Mouse (Mus musculus) layer of hippocampus, adult 2 months (tissue): ENCODE results near the gene Sdhc. TPM values are rescaled to one million over a fixed set of nuclear protein-coding genes. Genes with fewer than 3 reads are reported as not detected.
A peak's percentile ranks its signal among the peaks of the same experiment; 100 is the strongest.

Experiments
- DNase-seq, 2 experiments: peaks; one replicate each; pipeline ENCODE4 v3.0.0; 2022; ENCODE audit warnings: low spot score in 2 of 2
- H3K27ac ChIP-seq: fragments of 200-600 bp; 2 replicates; pipeline ENCODE4 v1.8.1; 2022
- H3K4me3 ChIP-seq: fragments of 200-600 bp; 2 replicates; pipeline ENCODE4 v1.8.1; 2022; ENCODE audit warnings: mild to moderate bottlenecking
- CTCF ChIP-seq: fragments of 200-600 bp; conservative IDR thresholded peaks from 2 replicates; pipeline ENCODE4 v1.8.1; 2022; ENCODE audit warnings: antibody characterized with exemption, mild to moderate bottlenecking, moderate library complexity
- total RNA-seq, 2 experiments: library from RNA; stranded (reverse); gene quantifications; 2 replicates each; pipeline ENCODE4 v1.2.3; 2021

The Sdhc gene
- total RNA-seq, 2 experiments from 2014 or later: 185 to 201 TPM

- no peak for DNase-seq
- TF ChIP-seq CTCF: no peak
- Histone ChIP-seq H3K4me3 (no peak overlapping the region), H3K27ac (no peak overlapping the region)
These were observed 37.7 kb upstream of the Sdhc start for GRCm38 (mm10) chr1:171187851-171188700.

DNA sequence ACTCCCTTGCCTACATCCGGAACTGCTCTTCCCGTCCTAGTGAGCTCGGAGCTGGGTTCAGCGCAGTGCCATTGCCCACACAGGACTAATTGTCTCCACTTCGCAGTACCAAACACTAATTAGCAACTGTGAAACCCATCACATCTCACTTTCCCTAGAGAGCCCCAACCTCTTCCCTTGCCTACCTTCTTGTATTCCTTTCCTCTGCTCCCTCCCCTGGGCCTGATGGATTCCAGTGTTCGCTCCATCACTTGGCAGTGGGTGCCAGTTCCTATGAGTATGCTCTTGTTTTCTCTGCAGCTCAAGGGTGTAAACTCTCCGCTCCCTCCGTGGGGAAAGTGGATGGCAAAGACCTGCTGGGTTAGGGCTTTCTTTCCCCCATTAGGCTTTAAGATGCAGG lies 35.3 kb upstream of the Sdhc start:
- Histone ChIP-seq H3K4me3 (no peak overlapping the region), H3K27ac (no peak overlapping the region)
- TF ChIP-seq CTCF: no peak
- DNase-seq: no peak

GRCm38 (mm10) chr1:171184314-171184713 lies 33.9 kb upstream of the Sdhc start:
- Histone ChIP-seq H3K4me3 (no peak overlapping the region), H3K27ac (peak overlapping the region; percentile 57; the same call in 1 of the 2 replicates)
- no peak for DNase-seq
- TF ChIP-seq CTCF: peak; percentile 56

DNA sequence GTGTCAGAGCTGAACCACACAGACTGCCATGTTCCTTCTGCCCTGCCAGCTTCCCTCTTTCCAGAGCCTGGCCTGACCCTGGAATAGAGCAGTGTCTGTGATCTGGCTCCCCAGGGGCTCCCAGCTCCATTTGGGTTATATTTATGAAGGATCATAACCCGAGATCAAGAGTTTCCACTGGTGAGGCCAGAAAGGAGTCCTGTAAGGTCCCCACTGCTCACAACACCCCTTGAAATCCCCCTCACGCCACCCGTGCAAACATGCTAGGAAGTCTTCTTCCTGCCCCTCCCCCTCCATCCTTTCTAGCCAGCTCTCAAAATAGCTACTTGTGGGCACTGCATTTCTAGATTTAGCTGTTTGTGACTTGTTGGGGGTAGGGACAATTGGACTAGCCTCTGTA lies 33.2 kb upstream of the Sdhc start:
- no peak for TF ChIP-seq CTCF
- H3K4me3 ChIP-seq: no peak overlapping the region
- DNase-seq: no peak
- no peak overlapping the region; the same call in 1 of the 2 replicates for H3K27ac ChIP-seq

- no peak for DNase-seq
- Histone ChIP-seq H3K4me3 (no peak overlapping the region), H3K27ac (no peak overlapping the region)
- TF ChIP-seq CTCF: no peak
These were observed 32.6 kb upstream of the Sdhc start for GRCm38 (mm10) chr1:171183025-171183424.

- H3K27ac ChIP-seq: no peak overlapping the region
- no peak for DNase-seq
- H3K4me3 ChIP-seq: no peak overlapping the region
- TF ChIP-seq CTCF: no peak
These were observed 29.2 kb upstream of the Sdhc start for GRCm38 (mm10) chr1:171179487-171180171.

DNA sequence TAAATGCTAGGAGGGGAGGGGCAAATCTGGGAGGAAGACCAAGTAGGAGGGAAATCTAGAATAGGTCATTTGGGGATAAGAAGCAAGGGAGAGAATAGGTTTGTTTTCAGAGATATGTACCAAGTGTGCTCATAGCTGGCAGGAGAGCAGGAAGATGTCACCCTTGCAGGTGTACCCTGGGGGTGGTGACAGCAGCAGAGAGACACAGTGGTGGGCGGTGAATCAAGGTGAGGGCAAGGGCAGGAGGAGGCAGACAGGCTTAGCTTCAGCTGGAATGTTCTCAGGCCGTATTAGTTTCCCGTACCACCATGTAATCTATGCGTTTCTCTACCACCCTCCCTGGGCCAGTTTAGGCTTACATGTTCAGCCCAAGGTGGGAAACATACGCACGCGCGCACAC lies 22.4 kb upstream of the Sdhc start:
- TF ChIP-seq CTCF: no peak
- no peak for DNase-seq
- H3K27ac ChIP-seq: no peak overlapping the region
- H3K4me3 ChIP-seq: no peak overlapping the region

GRCm38 (mm10) chr1:171171138-171171537 lies 20.7 kb upstream of the Sdhc start:
- no peak overlapping the region for H3K4me3 ChIP-seq
- TF ChIP-seq CTCF: no peak
- no peak for DNase-seq
- H3K27ac ChIP-seq: peak overlapping the region; percentile 56; the same call in 1 of the 2 replicates

GRCm38 (mm10) chr1:171169913-171170312 lies 19.5 kb upstream of the Sdhc start:
- Histone ChIP-seq H3K4me3 (no peak overlapping the region), H3K27ac (peak overlapping the region; percentile 57; the same call in 1 of the 2 replicates)
- TF ChIP-seq CTCF: no peak
- DNase-seq: no peak

DNA sequence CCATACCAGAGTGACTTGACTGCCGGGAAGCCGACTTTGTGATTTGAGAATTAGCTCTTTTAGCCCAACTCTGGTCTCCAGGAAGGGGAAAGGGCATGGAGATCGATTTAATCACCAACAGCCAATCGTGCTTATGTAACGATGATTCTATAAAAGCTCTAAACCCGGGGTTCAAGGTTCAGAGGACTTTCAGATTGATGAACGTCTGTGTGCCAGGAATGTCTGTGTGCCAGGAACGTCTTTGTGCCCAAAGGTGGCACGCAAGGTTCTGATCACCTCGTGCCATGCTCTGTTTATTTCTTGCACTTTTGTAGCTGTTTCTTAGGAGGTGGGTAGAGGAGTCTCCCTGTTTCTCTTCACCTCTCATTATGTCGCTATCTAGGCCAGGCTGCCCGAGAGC lies 18.5 kb upstream of the Sdhc start:
- Histone ChIP-seq H3K27ac (no peak overlapping the region), H3K4me3 (no peak overlapping the region)
- no peak for DNase-seq
- TF ChIP-seq CTCF: no peak

DNA sequence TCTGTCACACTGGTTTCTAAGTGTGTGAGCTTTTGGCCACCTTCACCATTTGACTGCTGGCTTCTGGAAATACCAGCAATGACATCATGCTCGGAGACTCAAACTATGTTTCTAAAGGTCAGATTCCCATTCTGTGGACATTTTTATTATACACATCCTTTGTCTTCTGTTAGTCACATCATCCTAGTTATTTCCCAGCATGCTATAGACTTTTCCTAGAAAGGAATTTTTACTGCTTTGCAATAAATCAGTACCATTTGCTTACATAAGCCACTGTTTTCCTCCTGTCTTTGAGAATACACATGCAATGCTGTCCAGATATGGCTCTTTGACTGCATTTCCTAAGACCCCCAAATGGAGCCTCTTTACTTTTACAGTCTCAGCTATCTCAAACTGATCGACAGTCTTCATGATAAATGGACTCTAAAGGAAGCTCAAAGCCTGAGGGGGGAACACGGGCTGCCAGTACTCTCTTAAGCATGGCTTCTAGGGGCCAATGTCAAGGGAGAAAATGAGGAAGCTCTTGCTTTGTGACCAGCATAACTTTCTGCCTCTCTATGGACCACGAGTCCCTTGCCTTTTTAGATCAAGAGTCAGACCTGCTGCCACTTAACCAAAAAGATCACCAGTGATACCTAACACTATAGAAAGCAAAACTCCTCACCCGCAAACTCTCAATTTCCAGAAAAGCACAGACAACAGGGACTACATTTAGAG lies 15.4 kb upstream of the Sdhc start:
- Histone ChIP-seq H3K4me3 (no peak overlapping the region), H3K27ac (no peak overlapping the region)
- DNase-seq: no peak
- TF ChIP-seq CTCF: no peak

GRCm38 (mm10) chr1:171164258-171164657 lies 13.9 kb upstream of the Sdhc start:
- no peak for DNase-seq
- Histone ChIP-seq H3K4me3 (no peak overlapping the region), H3K27ac (no peak overlapping the region)
- peak; percentile 80 for TF ChIP-seq CTCF

DNA sequence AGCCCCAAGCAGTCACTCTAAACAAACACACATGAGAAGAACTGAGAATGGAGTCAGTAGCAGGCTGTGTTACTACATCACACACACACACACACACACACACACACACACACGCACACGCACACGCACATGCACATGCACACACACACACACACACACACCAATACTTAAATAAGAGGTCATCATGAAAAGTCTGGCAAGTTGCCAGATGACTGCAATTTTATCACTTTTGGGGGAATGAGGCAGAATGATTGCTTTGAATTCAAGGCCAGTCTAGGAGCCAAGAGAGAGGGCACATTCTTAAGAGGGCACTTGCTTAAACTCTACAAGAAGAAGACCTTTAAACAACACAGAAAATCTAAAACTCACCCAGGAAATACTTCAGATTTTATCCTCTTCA lies 12.1 kb upstream of the Sdhc start:
- H3K4me3 ChIP-seq: no peak overlapping the region
- no peak overlapping the region for H3K27ac ChIP-seq
- DNase-seq: no peak
- TF ChIP-seq CTCF: no peak
